Mouse (Mus musculus) liver, embryonic 11.5 days (tissue): ENCODE measurements around the gene Best3. TPM values are rescaled to one million over a fixed set of nuclear protein-coding genes. Genes with fewer than 3 reads are reported as not detected.

Experiments
- ATAC-seq: fragments of 200-750 bp; cut with Nextera tagmentation; replicated peaks from 2 replicates; pipeline ENCODE4 v1.8.0; 2017; ENCODE audit warnings: moderate number of reproducible peaks, mild to moderate bottlenecking, moderate TSS enrichment, moderate library complexity; ENCODE audit not compliant: low FRiP score
- DNase-seq: peaks from one replicate; pipeline ENCODE4 v3.0.0-alpha.2; 2017; ENCODE audit warnings: low spot score
- H3K27ac ChIP-seq: fragments of 300-500 bp; sonication (generic); 2 replicates; pipeline ENCODE4 v1.5.1; 2014; ENCODE audit warnings: mild to moderate bottlenecking, low read depth, low read length, control low read depth
- H3K27me3 ChIP-seq: fragments of 300-500 bp; sonication (generic); replicated peaks from 2 replicates; pipeline ENCODE4 v1.6.1; 2014; ENCODE audit warnings: low read length, mixed read lengths; ENCODE audit not compliant: control insufficient read depth, insufficient read depth
- H3K36me3 ChIP-seq: fragments of 300-500 bp; sonication (generic); 2 replicates; pipeline ENCODE4 v1.6.1; 2014; ENCODE audit warnings: mild to moderate bottlenecking, low read length, moderate library complexity, mixed read lengths; ENCODE audit not compliant: control insufficient read depth, insufficient read depth
- H3K4me1 ChIP-seq: fragments of 300-500 bp; sonication (generic); replicated peaks from 2 replicates; pipeline ENCODE4 v1.6.1; 2014; ENCODE audit warnings: low read length, mixed read lengths; ENCODE audit not compliant: control insufficient read depth, insufficient read depth
- H3K4me2 ChIP-seq: fragments of 300-500 bp; sonication (generic); 2 replicates; pipeline ENCODE4 v1.6.1; 2014; ENCODE audit warnings: mild to moderate bottlenecking, control low read depth, moderate library complexity
- H3K4me3 ChIP-seq: fragments of 300-500 bp; sonication (generic); 2 replicates; pipeline ENCODE4 v1.5.1; 2014; ENCODE audit warnings: low read depth, low read length, control low read depth
- H3K9ac ChIP-seq: fragments of 300-500 bp; sonication (generic); 2 replicates; pipeline ENCODE4 v1.6.1; 2014; ENCODE audit warnings: low read depth, low read length, control low read depth
- H3K9me3 ChIP-seq: fragments of 300-500 bp; sonication (generic); 2 replicates; pipeline ENCODE4 v1.6.1; 2016; ENCODE audit warnings: low read length, inconsistent platforms, mixed read lengths; ENCODE audit not compliant: control insufficient read depth
- WGBS: fragments of 180-500 bp; shearing (Covaris S2); extraction: QIAGEN DNeasy Blood & Tissue Kit; methylation state at CpG from one replicate; pipeline ENCODE4 v1.1.7; 2014; 5-methylcytosine and 5-hydroxymethylcytosine counted together
- polyA plus RNA-seq: library from polyadenylated mRNA; unstranded; fragments of >200 nt; fragmentation: Nextera tagmentation; extraction: Ambion mirVana; gene quantifications from 2 replicates; pipeline ENCODE4 v1.2.1, GENCODE M21; 2014

Gene Best3
- polyA plus RNA-seq, 1 experiment from 2014 or later = not detected

GRCm38 (mm10) chr10:116993971-116994370 is 7.9 kb downstream of the Best3 start:
- DNase-seq = no peak
- H3K9ac ChIP-seq = no peak overlapping the region
- WGBS = 89% methylated on average over 8 of the region's 8 CpGs
- H3K4me3 ChIP-seq = no peak overlapping the region
- H3K4me1 ChIP-seq = no peaks in the 10 kb centered on the region
- H3K27ac ChIP-seq = no peak overlapping the region
- ATAC-seq = no peak
- no peaks in the 10 kb centered on the region for H3K9me3 ChIP-seq
- H3K4me2 ChIP-seq = no peak overlapping the region
- H3K36me3 ChIP-seq = no peaks in the 10 kb centered on the region
- no peaks in the 10 kb centered on the region for H3K27me3 ChIP-seq

DNA sequence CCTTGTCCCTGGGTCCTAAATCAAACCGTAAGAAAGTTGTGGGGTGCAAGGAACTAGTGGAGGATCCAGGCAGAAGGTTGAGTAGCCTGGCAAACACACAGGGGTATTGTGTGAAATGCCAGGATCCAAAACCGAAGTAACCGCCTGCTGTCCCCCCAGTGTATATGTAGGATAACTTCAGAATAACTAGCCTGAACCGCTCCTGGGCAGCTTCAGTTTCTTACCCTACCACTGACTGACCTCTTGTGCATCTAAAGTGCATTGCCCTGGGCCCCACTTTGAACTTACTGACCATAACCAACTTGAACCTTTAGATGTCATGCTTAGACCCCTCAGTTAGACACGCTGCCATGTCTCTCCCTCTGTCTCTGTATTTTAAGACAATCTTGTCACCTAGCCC is 9.0 kb downstream of the Best3 start:
- Histone ChIP-seq H3K9ac (no peak overlapping the region), H3K4me3 (no peak overlapping the region), H3K27ac (no peak overlapping the region), H3K9me3 (no peaks in the 10 kb centered on the region), H3K4me1 (no peaks in the 10 kb centered on the region), H3K36me3 (no peaks in the 10 kb centered on the region), H3K4me2 (no peak overlapping the region), H3K27me3 (no peaks in the 10 kb centered on the region)
- ATAC-seq = no peak
- WGBS = 80% methylated on average over 5 of the region's 5 CpGs
- DNase-seq = no peak

GRCm38 (mm10) chr10:116995584-116996235 is 9.6 kb downstream of the Best3 start:
- DNase-seq (no peak), ATAC-seq (no peak)
- 58% methylated on average over 6 of the region's 6 CpGs for WGBS
- Histone ChIP-seq H3K9ac (no peak overlapping the region), H3K36me3 (no peaks in the 10 kb centered on the region), H3K27ac (no peak overlapping the region), H3K9me3 (no peaks in the 10 kb centered on the region), H3K4me3 (no peak overlapping the region), H3K4me1 (no peaks in the 10 kb centered on the region), H3K27me3 (no peaks in the 10 kb centered on the region), H3K4me2 (no peak overlapping the region)

DNA sequence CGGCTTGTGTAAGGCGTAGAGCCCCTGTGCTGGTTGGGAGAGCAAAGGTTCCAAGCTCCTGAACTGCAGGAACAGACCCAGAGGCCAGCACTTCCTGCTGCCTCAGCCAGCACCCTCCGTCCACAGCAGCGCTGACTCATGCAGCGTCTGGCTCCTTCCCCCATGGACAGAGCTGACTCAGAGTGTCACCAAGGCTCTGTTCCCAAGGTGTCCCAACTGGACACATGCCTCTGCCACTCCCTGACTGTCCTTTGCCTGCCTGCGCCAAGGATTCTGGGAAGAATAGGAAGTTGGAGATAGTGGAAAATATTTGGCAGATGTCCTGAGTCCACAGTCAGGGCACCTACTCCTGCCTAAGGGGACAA is 10.1 kb downstream of the Best3 start:
- H3K9ac ChIP-seq = no peak overlapping the region
- no peaks in the 10 kb centered on the region for H3K36me3 ChIP-seq
- H3K27ac ChIP-seq = no peak overlapping the region
- H3K9me3 ChIP-seq = no peaks in the 10 kb centered on the region
- H3K4me3 ChIP-seq = no peak overlapping the region
- WGBS = 49% methylated on average over 6 of the region's 6 CpGs
- ATAC-seq (0 out of 2 replicates have a peak, but pooled peaks have one; percentile 29), DNase-seq (peak; percentile 43)
- H3K4me2 ChIP-seq = no peak overlapping the region
- no peaks in the 10 kb centered on the region for H3K4me1 ChIP-seq
- no peaks in the 10 kb centered on the region for H3K27me3 ChIP-seq

GRCm38 (mm10) chr10:116998716-116999455 is 12.8 kb downstream of the Best3 start:
- Histone ChIP-seq H3K9me3 (no peaks in the 10 kb centered on the region), H3K36me3 (no peaks in the 10 kb centered on the region), H3K4me1 (no peaks in the 10 kb centered on the region), H3K27ac (no peak overlapping the region), H3K4me3 (no peak overlapping the region), H3K27me3 (no peaks in the 10 kb centered on the region), H3K9ac (no peak overlapping the region), H3K4me2 (no peak overlapping the region)
- ATAC-seq (no peak), DNase-seq (no peak)
- WGBS = 78% methylated on average over 17 of the region's 17 CpGs

DNA sequence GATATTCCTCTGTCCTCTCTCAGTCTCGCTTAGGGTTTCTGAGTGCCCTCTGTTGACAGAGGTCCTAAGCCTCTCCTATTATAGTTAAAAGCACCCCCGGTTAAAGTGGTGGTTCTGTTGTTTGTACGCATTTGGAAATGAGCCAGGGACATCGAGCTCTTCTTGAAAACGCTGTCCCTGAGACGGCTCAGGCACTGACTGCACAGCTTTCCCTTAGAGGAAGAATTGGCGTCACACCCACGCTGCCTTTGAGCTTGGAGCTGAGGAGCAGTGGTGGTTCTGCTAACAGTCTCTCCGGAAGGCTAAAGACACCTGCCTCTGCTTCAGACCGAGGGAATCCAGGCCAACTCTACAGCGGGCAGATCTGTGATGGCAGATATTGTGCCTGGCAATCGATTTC is 14.9 kb downstream of the Best3 start:
- H3K27ac ChIP-seq = no peak overlapping the region
- H3K4me1 ChIP-seq = no peaks in the 10 kb centered on the region
- no peaks in the 10 kb centered on the region for H3K27me3 ChIP-seq
- no peak overlapping the region for H3K4me2 ChIP-seq
- ATAC-seq = no peak
- no peaks in the 10 kb centered on the region for H3K36me3 ChIP-seq
- H3K9ac ChIP-seq = no peak overlapping the region
- H3K4me3 ChIP-seq = no peak overlapping the region
- H3K9me3 ChIP-seq = no peaks in the 10 kb centered on the region
- DNase-seq = no peak
- 68% methylated on average over 12 of the region's 12 CpGs for WGBS

DNA sequence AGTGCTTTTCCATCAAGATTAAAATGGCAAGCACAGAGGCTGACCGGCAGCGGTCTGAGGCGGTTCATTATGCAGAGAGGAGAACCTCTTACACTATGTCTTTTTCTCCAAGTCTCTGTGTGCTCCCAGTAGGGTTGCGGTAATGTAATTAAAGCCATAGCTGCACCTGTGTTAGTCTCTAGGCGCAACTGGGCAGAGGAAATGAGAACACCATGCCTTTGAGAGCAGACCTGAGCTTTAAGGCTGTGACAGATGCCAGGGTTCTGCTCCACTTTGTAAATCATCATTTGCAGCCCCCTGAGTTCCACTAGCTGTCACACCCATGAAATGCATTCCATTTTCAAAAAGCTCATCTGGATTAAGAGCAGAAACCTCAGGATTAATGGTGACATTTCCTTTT is 18.6 kb downstream of the Best3 start:
- Histone ChIP-seq H3K27me3 (no peaks in the 10 kb centered on the region), H3K27ac (no peak overlapping the region), H3K4me3 (no peak overlapping the region), H3K9me3 (no peaks in the 10 kb centered on the region), H3K4me1 (no peaks in the 10 kb centered on the region), H3K9ac (no peak overlapping the region), H3K4me2 (no peak overlapping the region), H3K36me3 (no peaks in the 10 kb centered on the region)
- ATAC-seq = no peak
- no peak for DNase-seq
- 73% methylated on average over 5 of the region's 5 CpGs for WGBS

GRCm38 (mm10) chr10:117005707-117006464 is 19.8 kb downstream of the Best3 start:
- 67% methylated on average over 12 of the region's 12 CpGs for WGBS
- no peak overlapping the region for H3K27ac ChIP-seq

More at GRCm38 (mm10) chr10:117005707-117006464, 19.8 kb downstream of the Best3 start:
- H3K9ac ChIP-seq = no peak overlapping the region
- no peaks in the 10 kb centered on the region for H3K36me3 ChIP-seq
- no peak for ATAC-seq
- no peak overlapping the region for H3K4me3 ChIP-seq
- H3K27me3 ChIP-seq = no peaks in the 10 kb centered on the region
- no peaks in the 10 kb centered on the region for H3K4me1 ChIP-seq
- no peaks in the 10 kb centered on the region for H3K9me3 ChIP-seq
- no peak for DNase-seq
- H3K4me2 ChIP-seq = no peak overlapping the region
